Mouse (Mus musculus) embryonic facial prominence, embryonic 11.5 days (tissue): ENCODE measurements around the gene Akap3. TPM values are rescaled to one million over a fixed set of nuclear protein-coding genes. Genes with fewer than 3 reads are reported as not detected.

Experiments
- ATAC-seq: fragments of 200-750 bp; cut with Nextera tagmentation; replicated peaks from 2 replicates; pipeline ENCODE4 v1.8.0; 2017; ENCODE audit warnings: low read depth; ENCODE audit not compliant: insufficient number of reproducible peaks, low FRiP score, low TSS enrichment
- DNase-seq: peaks from one replicate; pipeline ENCODE4 v3.0.0-alpha.2; 2015; ENCODE audit warnings: low spot score
- H3K27ac ChIP-seq: fragments of 300-500 bp; sonication (generic); replicated peaks from 2 replicates; pipeline ENCODE4 v1.5.1; 2014; ENCODE audit warnings: mild to moderate bottlenecking, low read depth, low read length, control low read depth
- H3K27me3 ChIP-seq: fragments of 300-500 bp; sonication (generic); 2 replicates; pipeline ENCODE4 v1.6.1; 2014; ENCODE audit warnings: mild to moderate bottlenecking, low read length, moderate library complexity, mixed read lengths; ENCODE audit not compliant: control insufficient read depth, insufficient read depth
- H3K36me3 ChIP-seq: fragments of 300-500 bp; sonication (generic); replicated peaks from 2 replicates; pipeline ENCODE4 v1.6.1; 2014; ENCODE audit warnings: low read depth, mild to moderate bottlenecking, low read length, moderate library complexity, mixed read lengths; ENCODE audit not compliant: control insufficient read depth, insufficient read depth
- H3K4me1 ChIP-seq: fragments of 300-500 bp; sonication (generic); 2 replicates; pipeline ENCODE4 v1.6.1; 2014; ENCODE audit warnings: low read length, mixed read lengths; ENCODE audit not compliant: control insufficient read depth, insufficient read depth
- H3K4me2 ChIP-seq: fragments of 300-500 bp; sonication (generic); 2 replicates; pipeline ENCODE4 v1.6.1; 2014; ENCODE audit warnings: low read depth, mild to moderate bottlenecking, control low read depth, low read length, moderate library complexity
- H3K4me3 ChIP-seq: fragments of 300-500 bp; sonication (generic); 2 replicates; pipeline ENCODE4 v1.5.1; 2014; ENCODE audit warnings: low read depth, low read length, control low read depth
- H3K9ac ChIP-seq: fragments of 300-500 bp; sonication (generic); replicated peaks from 2 replicates; pipeline ENCODE4 v1.6.1; 2014; ENCODE audit warnings: mild to moderate bottlenecking, control low read depth, low read length
- H3K9me3 ChIP-seq: fragments of 300-500 bp; sonication (generic); replicated peaks from 2 replicates; pipeline ENCODE4 v1.6.1; 2016; ENCODE audit warnings: mild to moderate bottlenecking, low read length, inconsistent platforms, mixed read lengths; ENCODE audit not compliant: control insufficient read depth
- WGBS: fragments of 180-500 bp; shearing (Covaris S2); extraction: QIAGEN DNeasy Blood & Tissue Kit; methylation state at CpG from one replicate; pipeline ENCODE4 v1.1.7; 2014; 5-methylcytosine and 5-hydroxymethylcytosine counted together
- polyA plus RNA-seq: library from polyadenylated mRNA; unstranded; fragments of >200 nt; fragmentation: Nextera tagmentation; extraction: Ambion mirVana; gene quantifications from 2 replicates; pipeline ENCODE4 v1.2.1, GENCODE M21; 2014

Gene Akap3
- polyA plus RNA-seq, 1 experiment from 2014 or later = not detected

GRCm38 (mm10) chr6:126921111-126921881 is 68.4 kb downstream of the Akap3 start, which contains the start of gene Dyrk4:
Gene Dyrk4 (minus strand): TSS chr6:126921839.
- Histone ChIP-seq H3K27ac (no peak within 1 kb of the TSS), H3K9ac (peak within 1 kb of the TSS; percentile 30), H3K4me1 (no peaks in the 10 kb centered on the region), H3K4me2 (peak within 1 kb of the TSS; percentile 15; the same call in 1 of the 2 replicates), H3K27me3 (no peaks in the 10 kb centered on the region), H3K36me3 (no peaks in the 10 kb centered on the region), H3K4me3 (no peak within 1 kb of the TSS), H3K9me3 (no peaks in the 10 kb centered on the region)
- DNase-seq (peak; percentile 4), ATAC-seq (peak; percentile 52; the same call in 1 of the 2 replicates)
- WGBS = 10% methylated on average over 21 of the region's 21 CpGs

Other genes starting within 250 kb of the Akap3 start
- gene Kcna1, start 206.7 kb upstream of the Akap3 start, polyA plus RNA-seq = 0.40 and 0.52 TPM in 2 replicates
- 6.5 and 6.6 TPM in 2 replicates for gene Kcna6, start 112.4 kb upstream of the Akap3 start, polyA plus RNA-seq
- gene Ndufa9, start 4.0 kb upstream of the Akap3 start, polyA plus RNA-seq = 208 and 220 TPM in 2 replicates
- gene Dyrk4, start 68.7 kb downstream of the Akap3 start, polyA plus RNA-seq = 0.15 TPM in 1 of 2 replicates, not detected in the other
- 87.3 and 92.6 TPM in 2 replicates for gene Rad51ap1, start 86.5 kb downstream of the Akap3 start, polyA plus RNA-seq
- gene D6Wsu163e, start 86.9 kb downstream of the Akap3 start, polyA plus RNA-seq = 15.5 and 17.9 TPM in 2 replicates
- 0.17 TPM in 1 of 2 replicates, not detected in the other for gene Fgf6, start 162.5 kb downstream of the Akap3 start, polyA plus RNA-seq
- gene Fgf23, start 219.8 kb downstream of the Akap3 start, polyA plus RNA-seq = not detected in 2 replicates